ENCODE assay signal across 9 mouse cellular contexts in genomic region chr10:39645789-39646628, GRCm38 (mm10). TPM values are rescaled to one million over a fixed set of nuclear protein-coding genes. Genes with fewer than 3 reads are reported as not detected.
A peak's percentile ranks its signal among the peaks of the same experiment; 100 is the strongest.
DNase-seq lines count a peak whose midpoint lies in the region; ATAC-seq and TF ChIP-seq lines count a peak whose summit lies in the region.
"Had no signal": no experiment of that assay in that cellular context is flagged by ENCODE, and none has a peak within 500 bp of the region (broad histone marks: within the 10 kb centered on the region; RNA-seq: fewer than 3 reads in every experiment).

No protein-coding gene starts in this region.

- peaks cover 51% of the 10 kb centered on the region for H3K36me3 ChIP-seq in kidney, embryonic 15.5 days
- H3K36me3 ChIP-seq in forebrain, postnatal 0 days (ENCODE audit: insufficient read depth): no peaks in the 10 kb centered on the region; the same call in none of the 2 replicates
- peaks cover 22% of the 10 kb centered on the region for H3K36me3 ChIP-seq in midbrain, embryonic 10.5 days
- H3K36me3 ChIP-seq: liver, embryonic 13.5 days had no signal

- H3K27me3 ChIP-seq in kidney, embryonic 15.5 days: no peaks in the 10 kb centered on the region
- no peaks in the 10 kb centered on the region for H3K27me3 ChIP-seq in forebrain, postnatal 0 days (ENCODE audit: insufficient read depth, low read length)
- no peaks in the 10 kb centered on the region for H3K27me3 ChIP-seq in midbrain, embryonic 10.5 days (ENCODE audit: low read depth, poor library complexity, severe bottlenecking)
- H3K27me3 ChIP-seq: liver, embryonic 13.5 days had no signal

- H3K9me3 ChIP-seq in kidney, embryonic 15.5 days (replicated peaks): no peaks in the 10 kb centered on the region
- no peaks in the 10 kb centered on the region for H3K9me3 ChIP-seq in forebrain, postnatal 0 days (ENCODE audit: low read length)
- H3K9me3 ChIP-seq in midbrain, embryonic 10.5 days (replicated peaks): no peaks in the 10 kb centered on the region
- H3K9me3 ChIP-seq: liver, embryonic 13.5 days had no signal

- peak overlapping the region; percentile 83 for H3K27ac ChIP-seq in kidney, embryonic 15.5 days
- peak overlapping the region; percentile 76 for H3K27ac ChIP-seq in forebrain, postnatal 0 days (ENCODE audit: low read depth, low read length)
- H3K27ac ChIP-seq in midbrain, embryonic 10.5 days (replicated peaks): peak overlapping the region; percentile 46
- H3K27ac ChIP-seq: liver, embryonic 13.5 days had no signal

- WGBS in kidney, embryonic 15.5 days: 27% methylated on average over 6 of the region's 6 CpGs
- WGBS in forebrain, postnatal 0 days: 48% methylated on average over 6 of the region's 6 CpGs
- WGBS in midbrain, embryonic 10.5 days: 62% methylated on average over 6 of the region's 6 CpGs

- peak overlapping the region; percentile 22; the same call in 1 of the 2 replicates for H3K4me2 ChIP-seq in kidney, embryonic 15.5 days
- H3K4me2 ChIP-seq in forebrain, postnatal 0 days (ENCODE audit: low read depth): no peak overlapping the region
- H3K4me2 ChIP-seq: liver, embryonic 13.5 days had no signal

- peaks cover 28% of the 10 kb centered on the region for H3K4me1 ChIP-seq in kidney, embryonic 15.5 days
- peaks cover 11% of the 10 kb centered on the region; the same call in 1 of the 2 replicates for H3K4me1 ChIP-seq in forebrain, postnatal 0 days (ENCODE audit: insufficient read depth)
- peaks cover 23% of the 10 kb centered on the region for H3K4me1 ChIP-seq in midbrain, embryonic 10.5 days

- no peak overlapping the region for H3K4me3 ChIP-seq in kidney, embryonic 15.5 days (replicated peaks)
- no peak overlapping the region for H3K4me3 ChIP-seq in forebrain, postnatal 0 days (ENCODE audit: low read depth, low read length)
- no peak overlapping the region for H3K4me3 ChIP-seq in midbrain, embryonic 10.5 days
- H3K4me3 ChIP-seq: liver, embryonic 13.5 days had no signal

- H3K9ac ChIP-seq in kidney, embryonic 15.5 days: no peak overlapping the region
- no peak overlapping the region; the same call in 1 of the 2 replicates for H3K9ac ChIP-seq in forebrain, postnatal 0 days
- H3K9ac ChIP-seq: liver, embryonic 13.5 days had no signal

- ATAC-seq in kidney, embryonic 15.5 days (replicated peaks; ENCODE audit: low FRiP score): peak; percentile 26; the same call in 1 of the 2 replicates
- peak; percentile 43 for ATAC-seq in common myeloid progenitor, adult 5-6 weeks (replicated peaks; ENCODE audit: low read depth, poor library complexity, severe bottlenecking)
- ATAC-seq in forebrain, postnatal 0 days: peak; percentile 30

- TF ChIP-seq CTCF in forebrain, postnatal 0 days (IDR thresholded peaks at IDR 0.05; ENCODE audit: low read depth): no peak

- DNase-seq in kidney, postnatal 36 days: no peak
- peak; percentile 13 for DNase-seq in forebrain, postnatal 0 days
- DNase-seq in midbrain, embryonic 10.5 days (ENCODE audit: low spot score): no peak
- no peak for DNase-seq in T-cell, adult 2 months (ENCODE audit: low spot score)
- no peak for DNase-seq in cerebellum, adult 11 months
- no peak for DNase-seq in adrenal gland, postnatal 25 days
- DNase-seq: liver, embryonic 13.5 days had no signal

RNA-seq across cellular contexts. Expression of gene Traf3ip2, which starts 33.3 kb away (rescaled TPM):
- polyA plus RNA-seq in kidney, embryonic 15.5 days (2015; fragmentation: Nextera tagmentation; extraction: Ambion mirVana): 15.9 and 18.5 TPM in 2 replicates
- total RNA-seq in common myeloid progenitor, adult 5-6 weeks (2017): 3.8 and 4.0 TPM in 2 replicates
- 0.24 and 0.77 TPM in 2 replicates for total RNA-seq in forebrain, postnatal 0 days (2014; rRNA removed)
- 4.8 and 6.0 TPM in 2 replicates for polyA plus RNA-seq in forebrain, postnatal 0 days (2015; fragmentation: Nextera tagmentation; extraction: Ambion mirVana)
- polyA plus RNA-seq in midbrain, embryonic 10.5 days (2016; fragmentation: Nextera tagmentation; extraction: Ambion mirVana): 5.5 and 9.5 TPM in 2 replicates
- 24.4 and 26.0 TPM in 2 replicates for total RNA-seq in adrenal gland, postnatal 25 days (2021)
